Mouse (Mus musculus) c-Kit-negative CD71-positive TER-119-positive erythroid progenitor cells, embryonic 14.5 days (primary cell): ENCODE measurements around the gene Tradd.
A peak's percentile ranks its signal among the peaks of the same experiment; 100 is the strongest.
"Not testable (repeated sequence)": the region's sequence is repeated elsewhere in the genome, so short reads cannot be mapped to it uniquely, and the experiment has no call there.

Experiments
- DNase-seq: peaks from one replicate; pipeline ENCODE4 v3.0.0-alpha.2; 2013; ENCODE audit warnings: low read depth, low spot score

Tradd gene

DNA sequence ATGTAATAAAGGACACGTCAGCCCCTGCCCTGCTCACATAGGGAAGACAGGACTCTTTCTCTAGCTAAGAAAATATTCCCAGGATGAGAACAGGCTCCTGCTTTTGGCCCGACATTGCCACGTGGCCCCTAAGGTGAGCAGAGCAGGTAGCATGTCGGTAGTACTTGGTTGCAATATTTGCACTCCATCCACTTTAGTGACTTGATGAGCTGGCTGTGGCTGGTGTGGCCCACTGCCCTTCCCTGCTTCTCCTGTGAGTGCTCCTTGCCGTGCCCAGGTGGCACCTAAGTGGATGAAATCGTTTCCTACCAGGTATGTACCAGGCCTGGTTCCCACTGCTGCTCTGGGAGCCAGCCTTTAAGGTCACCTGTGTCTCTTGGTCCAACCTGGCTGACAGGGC is 12.5 kb downstream of the Tradd start:
- no peak for DNase-seq

GRCm38 (mm10) chr8:105241016-105241415 is 23.4 kb downstream of the Tradd start:
- DNase-seq = no peak

DNA sequence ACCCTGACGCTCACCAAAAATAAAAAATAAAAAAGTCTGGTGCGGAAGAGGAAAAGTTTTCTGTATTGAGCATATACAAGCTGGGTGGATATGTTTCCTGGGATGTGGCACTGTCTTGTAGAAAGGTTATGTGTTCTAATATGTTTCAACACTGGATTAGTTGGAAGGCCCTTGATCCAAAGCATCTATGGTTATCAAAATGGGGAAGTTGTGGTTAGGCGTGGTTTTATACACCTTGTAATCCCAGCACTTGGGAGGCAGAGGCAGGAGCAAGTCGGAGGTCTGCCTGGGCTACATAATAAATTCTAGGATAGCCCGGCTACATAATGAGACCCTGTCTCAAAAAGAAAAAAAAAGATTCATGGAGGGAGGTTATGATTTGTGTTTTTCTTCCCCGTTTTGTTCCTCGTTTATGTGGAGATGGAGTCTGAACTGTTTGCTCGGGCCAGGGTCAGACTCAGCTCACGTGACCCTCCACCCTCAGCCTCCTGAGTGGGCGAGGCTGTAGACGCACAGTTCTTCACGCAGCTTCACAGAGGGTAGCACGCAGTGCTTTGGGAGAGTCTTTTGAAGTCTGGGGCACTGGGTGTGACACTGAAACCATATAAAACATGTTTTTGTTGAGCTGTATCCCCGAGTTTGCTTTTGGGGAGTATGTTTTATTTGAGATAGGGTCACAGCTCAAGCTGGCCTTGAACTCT is 26.8 kb downstream of the Tradd start:
- DNase-seq = no peak

DNA sequence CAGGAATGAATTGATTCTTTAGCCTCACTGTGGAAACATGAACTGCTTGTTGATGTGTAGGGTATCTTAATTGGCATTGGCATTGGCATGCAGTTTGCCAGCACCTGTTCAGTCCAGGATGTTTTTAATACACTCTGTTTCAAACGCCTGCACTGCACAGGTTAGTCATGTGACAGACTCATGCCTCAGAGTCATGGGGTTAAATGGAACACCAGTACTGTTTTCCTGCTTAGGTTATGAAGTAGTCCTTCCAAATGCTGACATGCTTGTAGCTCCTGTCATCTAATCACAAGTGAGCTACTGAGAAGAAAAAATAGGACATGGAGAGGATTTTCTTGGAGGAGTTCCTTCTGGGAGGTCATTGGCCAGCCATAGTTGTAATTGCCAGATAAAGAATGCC is 29.2 kb downstream of the Tradd start:
- DNase-seq = no peak

- DNase-seq = no peak
Measured at GRCm38 (mm10) chr8:105233126-105233935, 31.1 kb downstream of the Tradd start.

GRCm38 (mm10) chr8:105232321-105232693 is 32.1 kb downstream of the Tradd start:
- not testable (repeated sequence) for DNase-seq

DNA sequence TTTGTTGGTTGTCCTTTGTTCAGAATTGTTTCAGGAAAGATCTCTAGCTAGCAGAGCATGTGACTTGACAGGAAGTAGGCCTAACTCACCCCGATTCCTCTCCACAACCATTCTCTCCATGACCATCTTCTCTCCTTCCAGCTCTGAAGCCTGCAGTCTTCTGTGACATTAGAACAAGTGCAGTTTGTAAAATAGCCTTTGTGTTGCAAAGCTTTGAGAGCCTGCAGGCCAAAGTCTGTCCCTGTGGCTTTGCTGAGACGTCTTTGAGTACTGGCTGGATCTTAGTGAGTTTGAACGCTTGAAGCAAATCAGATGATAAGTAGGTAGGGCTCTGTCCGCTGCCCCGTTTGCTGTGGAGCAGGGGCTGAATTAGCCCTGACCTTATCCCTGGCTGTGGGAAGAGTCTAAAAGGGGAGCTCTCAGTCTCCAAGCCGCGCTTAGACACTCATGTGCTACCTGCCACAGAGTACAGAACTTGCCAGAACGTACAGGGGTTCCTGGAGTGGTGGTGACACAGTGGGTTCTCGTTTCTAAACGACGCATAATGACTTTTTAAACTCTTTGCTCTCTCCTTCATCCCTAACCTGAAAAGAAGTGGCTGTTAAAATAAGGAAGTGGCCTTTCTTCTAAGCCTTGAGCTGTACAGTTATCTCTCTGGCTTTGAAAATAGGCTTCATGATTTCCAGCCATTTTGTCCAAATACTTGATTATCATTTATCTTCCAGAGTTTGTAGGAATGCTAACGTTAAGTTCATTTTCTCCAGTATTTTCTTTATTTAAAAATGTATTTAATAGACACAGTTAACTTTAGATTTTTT is 32.7 kb downstream of the Tradd start:
- no peak for DNase-seq

DNA sequence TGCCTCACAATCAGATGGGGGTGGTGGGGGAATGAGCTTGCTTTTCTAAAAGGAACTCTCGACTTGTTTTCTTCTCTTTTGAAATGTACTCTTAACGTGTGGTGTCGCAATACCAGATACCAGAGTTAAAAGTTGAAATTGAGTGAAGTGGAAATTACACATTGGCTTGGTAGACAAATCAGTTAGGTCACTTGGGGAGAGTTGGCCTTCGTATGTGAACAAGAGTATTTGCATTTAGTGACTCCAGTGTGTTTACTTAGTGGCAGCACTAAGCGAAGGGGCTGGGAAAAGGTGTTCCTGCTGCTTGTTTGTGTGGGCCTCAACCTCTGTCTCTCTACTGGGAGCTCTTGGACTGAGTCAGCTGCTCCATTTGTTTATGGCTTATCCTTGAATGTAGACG is 38.5 kb downstream of the Tradd start:
- peak; percentile 25 for DNase-seq

GRCm38 (mm10) chr8:105225272-105225593 is 39.2 kb downstream of the Tradd start:
- DNase-seq = no peak

- DNase-seq = peak; percentile 90
Measured at GRCm38 (mm10) chr8:105224413-105225271, 39.8 kb downstream of the Tradd start, which contains the start of gene D230025D16Rik. TSS of gene D230025D16Rik (plus strand) at chr8:105225145.

DNA sequence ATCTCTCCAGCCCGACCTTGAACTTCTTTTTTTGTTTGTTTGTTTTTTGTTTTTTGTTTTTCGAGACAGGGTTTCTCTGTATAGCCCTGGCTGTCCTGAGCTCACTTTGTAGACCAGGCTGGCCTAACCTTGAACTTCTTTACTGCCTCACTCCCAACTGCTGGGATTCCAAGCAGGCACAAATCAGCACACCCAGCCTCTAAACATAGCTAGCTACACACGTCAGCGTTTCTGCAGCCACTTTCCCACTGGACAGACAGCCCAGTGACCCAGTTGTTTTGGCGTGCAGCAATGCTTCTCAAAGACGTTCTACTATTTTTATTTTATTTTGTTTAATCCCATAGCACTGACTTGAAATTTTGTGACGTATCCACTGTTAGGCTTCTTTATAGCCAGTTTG is 40.6 kb downstream of the Tradd start:
- no peak for DNase-seq

DNA sequence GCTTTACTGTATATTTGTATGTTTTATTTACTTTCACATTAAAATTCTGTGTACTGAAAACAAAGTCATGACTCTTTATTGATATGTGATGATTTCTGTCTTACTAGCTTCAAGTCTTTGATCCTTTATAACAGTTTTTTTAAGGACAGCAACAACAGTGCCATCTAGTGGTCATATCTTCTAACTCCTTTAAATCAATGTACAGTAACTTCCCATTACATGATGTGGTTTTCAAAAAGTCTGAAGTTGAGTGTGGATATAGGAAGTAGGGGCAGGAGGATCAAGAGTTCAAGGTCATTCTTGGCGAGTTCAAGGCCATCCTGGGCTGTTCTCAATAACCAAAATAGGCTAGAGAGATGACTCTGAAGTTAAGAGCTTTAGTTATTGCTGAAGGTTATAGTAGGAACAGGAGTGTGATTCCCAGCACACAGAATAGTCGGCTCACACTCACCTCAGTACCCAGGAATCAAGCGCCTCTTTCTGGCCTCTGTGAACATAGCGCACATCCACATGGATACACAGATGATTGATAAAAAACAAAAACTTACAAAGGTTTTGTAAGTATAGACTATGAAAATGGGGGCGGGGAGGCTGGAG is 46.4 kb downstream of the Tradd start:
- DNase-seq = peak; percentile 51

DNA sequence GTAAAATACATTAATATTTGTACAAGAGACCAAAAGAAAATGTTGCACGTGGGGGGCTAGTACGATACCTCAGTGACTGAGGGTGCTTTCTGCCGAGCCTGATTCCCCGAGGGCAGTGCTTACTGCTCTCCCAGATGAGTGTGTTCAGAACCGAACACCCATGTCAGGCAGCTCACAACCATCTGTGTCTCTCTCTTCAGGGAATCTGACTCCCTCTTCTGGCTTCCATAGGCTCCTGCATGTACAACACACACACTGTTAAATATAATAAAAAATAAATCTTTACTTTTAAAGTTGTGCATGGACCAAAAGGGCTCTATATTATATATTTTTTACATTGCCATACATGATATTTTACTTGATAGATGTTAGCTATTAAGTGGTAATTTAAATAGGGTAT is 50.3 kb downstream of the Tradd start:
- no peak for DNase-seq

DNA sequence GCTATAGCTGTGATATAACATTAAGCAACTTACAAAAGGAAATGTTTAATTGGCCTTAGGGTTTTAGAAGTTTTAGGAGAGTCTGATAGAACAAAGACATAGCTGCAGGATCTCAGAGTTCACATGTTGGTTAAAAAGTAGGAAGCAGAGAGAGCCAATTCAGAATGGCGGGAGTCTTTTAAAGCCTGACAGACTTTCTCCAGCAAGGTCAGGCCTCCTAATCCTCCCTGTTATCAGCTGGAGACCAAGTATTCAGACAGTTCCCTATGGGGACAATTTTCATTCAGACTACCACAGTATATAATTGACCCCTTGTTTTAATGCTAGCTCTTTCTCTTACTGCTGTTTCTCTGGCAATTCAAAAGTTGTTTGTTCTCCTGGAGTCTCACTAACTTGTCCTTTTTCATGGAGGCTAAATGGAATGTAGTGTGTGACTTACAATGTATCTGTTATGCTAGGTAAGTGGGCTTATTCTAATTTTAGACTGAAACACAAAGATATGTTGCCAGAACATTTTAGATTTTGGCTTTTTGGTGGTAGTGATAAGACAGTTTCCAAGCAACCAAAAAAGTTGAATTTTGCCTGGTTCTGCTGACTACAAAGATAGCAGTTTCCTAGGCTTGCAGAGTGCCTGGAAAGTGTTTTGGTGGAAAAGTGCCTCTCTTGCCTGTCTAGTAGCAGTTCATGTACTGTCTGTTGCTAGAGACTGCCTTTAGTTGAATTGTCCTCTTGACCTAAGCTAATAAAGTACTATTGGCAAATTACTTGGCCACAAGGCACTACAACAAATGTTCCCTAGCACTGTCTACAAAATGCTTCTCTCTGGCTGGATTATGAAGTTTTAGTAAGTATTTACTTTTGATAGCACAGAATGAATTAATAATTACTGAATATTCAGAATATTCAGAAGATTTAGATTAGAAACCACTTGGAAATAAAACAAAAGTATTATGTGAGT is 55.0 kb downstream of the Tradd start:
- no peak for DNase-seq
